Mouse (Mus musculus): ENCODE results near the gene Hcfc1r1. TPM values are rescaled to one million over a fixed set of nuclear protein-coding genes. Genes with fewer than 3 reads are reported as not detected.

Hcfc1r1 gene
- 367 and 378 TPM in 2 replicates for polyA plus RNA-seq (2012; rRNA removed)

DNA sequence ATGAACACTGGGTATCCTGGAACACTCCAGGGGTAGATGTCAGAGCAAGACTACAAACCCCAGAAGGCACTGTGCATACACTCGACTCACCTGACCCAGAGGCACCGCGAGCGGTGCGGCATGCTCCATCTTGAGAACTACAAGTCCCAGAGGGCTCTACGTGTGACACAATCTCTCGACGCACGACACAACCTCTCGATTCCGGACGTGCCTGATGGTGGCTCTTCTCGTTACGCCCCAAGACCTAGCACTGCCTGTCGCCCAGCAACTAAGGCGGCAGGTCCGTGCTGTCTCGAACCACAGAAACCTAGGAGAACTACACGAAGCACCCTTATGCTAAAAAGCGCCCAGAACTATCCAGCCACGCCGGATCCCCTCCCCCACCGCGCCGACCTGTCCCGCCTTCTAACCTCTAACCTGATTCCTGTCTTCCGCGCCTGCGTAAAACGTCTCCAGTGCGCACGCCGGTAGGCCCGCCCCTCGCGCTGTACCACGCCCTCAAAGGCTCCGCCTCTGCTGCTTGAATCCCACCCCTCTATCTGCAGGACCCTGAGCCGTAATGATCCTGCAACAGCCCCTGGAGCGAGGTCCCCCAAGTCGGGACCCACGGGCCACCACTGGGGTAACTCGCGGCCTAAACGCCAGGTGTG is at the start of gene Hcfc1r1, which contains the start of gene Thoc6:
TSS of gene Hcfc1r1 (plus strand) at position 173 of the 650 bp plus-strand sequence.
TSS of gene Thoc6 (minus strand) at position 459 of the 650 bp plus-strand sequence.
- H3K27me3 ChIP-seq (replicated peaks; ENCODE audit: control insufficient read depth, insufficient read depth, low read length): no peaks in the 10 kb centered on the region
- peak within 1 kb of the TSS; percentile 94 for H3K27ac ChIP-seq (ENCODE audit: insufficient read depth, low read depth, low read length)
- peak within 1 kb of the TSS; percentile 70 for H3K4me3 ChIP-seq (ENCODE audit: insufficient read depth, low read depth, low read length)
- DNase-seq: peak; percentile 98
- peaks cover 7% of the 10 kb centered on the region; the same call in 1 of the 2 replicates for H3K4me1 ChIP-seq (ENCODE audit: control insufficient read depth, insufficient read depth, low read length)
- under 1% methylated on average over 45 of the region's 45 CpGs for WGBS
- no peaks in the 10 kb centered on the region for H3K36me3 ChIP-seq (ENCODE audit: control insufficient read depth, insufficient read depth, low read length)
- TF ChIP-seq CTCF (conservative IDR thresholded peaks at IDR 0.05; ENCODE audit: insufficient read depth, insufficient read length, low read depth, low read length) (no peak), POLR2A (IDR thresholded peaks at IDR 0.05; ENCODE audit: low read depth, low read length) (peak; percentile 51)

DNA sequence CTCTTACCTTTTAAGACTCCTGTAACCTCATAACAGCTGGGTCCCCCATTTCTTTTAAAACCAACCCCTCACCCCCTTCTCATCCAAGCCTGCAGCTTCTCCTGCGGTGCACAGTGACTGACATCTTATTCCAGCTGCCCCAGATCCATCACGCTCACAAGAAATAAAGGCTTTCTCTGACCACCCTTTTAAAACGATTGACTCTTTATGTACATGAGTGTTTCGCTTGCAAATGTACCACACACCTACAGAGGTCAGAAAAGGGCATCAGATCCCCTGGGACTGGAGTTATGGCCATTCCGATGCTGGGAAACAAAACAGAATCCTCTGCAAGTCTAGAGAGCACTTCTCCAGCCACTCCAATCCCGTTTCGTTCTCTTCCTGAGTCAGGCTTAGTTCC is 45.6 kb upstream of the Hcfc1r1 start:
- Histone ChIP-seq H3K27ac (ENCODE audit: insufficient read depth, low read depth, low read length) (no peak overlapping the region), H3K4me3 (ENCODE audit: insufficient read depth, low read depth, low read length) (no peak overlapping the region), H3K27me3 (replicated peaks; ENCODE audit: control insufficient read depth, insufficient read depth, low read length) (no peaks in the 10 kb centered on the region), H3K4me1 (ENCODE audit: control insufficient read depth, insufficient read depth, low read length) (no peaks in the 10 kb centered on the region), H3K36me3 (ENCODE audit: control insufficient read depth, insufficient read depth, low read length) (no peaks in the 10 kb centered on the region)
- no peak for DNase-seq
- TF ChIP-seq CTCF (conservative IDR thresholded peaks at IDR 0.05; ENCODE audit: insufficient read depth, insufficient read length, low read depth, low read length): no peak
- 52% methylated on average over 7 of the region's 7 CpGs for WGBS

DNA sequence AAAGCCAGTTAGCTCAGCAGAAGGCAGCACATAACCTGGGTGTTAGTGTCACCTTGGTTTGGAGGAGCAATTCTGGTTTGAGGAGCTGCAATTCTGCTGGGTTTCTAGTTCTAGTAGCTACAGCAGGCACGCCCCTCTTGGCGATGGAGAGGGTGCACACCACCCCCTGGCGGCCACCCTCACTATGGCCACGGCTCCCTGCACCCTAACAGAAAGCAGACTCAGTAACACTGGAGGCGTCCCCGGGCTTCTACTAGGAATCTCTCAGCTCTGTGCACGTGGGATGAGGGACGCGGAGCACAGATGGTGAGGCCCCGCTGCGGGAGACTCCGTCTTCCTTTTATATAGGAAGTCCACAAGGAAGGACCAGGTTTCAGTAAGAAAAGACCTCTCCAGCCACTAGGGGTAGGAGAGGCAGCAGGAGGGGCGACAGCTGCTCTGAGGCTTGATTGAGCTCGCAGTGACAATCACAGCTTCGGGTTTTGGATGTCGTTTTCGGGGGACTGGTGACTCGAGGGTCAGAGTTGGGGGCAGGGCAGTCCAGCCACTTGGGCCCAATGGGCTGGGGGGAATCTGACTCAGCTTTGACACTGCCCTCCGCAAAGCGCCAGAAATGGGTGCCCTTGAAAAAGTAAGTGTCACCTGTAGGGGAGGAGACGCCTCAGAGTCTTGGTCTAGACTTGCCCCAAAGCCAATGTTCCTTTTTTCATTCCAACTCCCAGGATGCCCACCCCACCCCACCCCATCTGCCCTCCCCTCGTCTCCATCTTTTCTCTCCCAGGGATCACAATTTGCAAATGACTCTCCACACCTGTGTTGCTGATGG is 43.0 kb upstream of the Hcfc1r1 start:
- TF ChIP-seq POLR2A (IDR thresholded peaks at IDR 0.05; ENCODE audit: low read depth, low read length): no peak
- peak; percentile 78 for TF ChIP-seq CTCF (conservative IDR thresholded peaks at IDR 0.05; ENCODE audit: insufficient read depth, insufficient read length, low read depth, low read length)
- Histone ChIP-seq H3K27ac (ENCODE audit: insufficient read depth, low read depth, low read length) (no peak overlapping the region), H3K27me3 (replicated peaks; ENCODE audit: control insufficient read depth, insufficient read depth, low read length) (no peaks in the 10 kb centered on the region), H3K4me1 (ENCODE audit: control insufficient read depth, insufficient read depth, low read length) (no peaks in the 10 kb centered on the region), H3K36me3 (ENCODE audit: control insufficient read depth, insufficient read depth, low read length) (no peaks in the 10 kb centered on the region), H3K4me3 (ENCODE audit: insufficient read depth, low read depth, low read length) (no peak overlapping the region)
- peak; percentile 64 for DNase-seq
- WGBS: 16% methylated on average over 22 of the region's 22 CpGs

DNA sequence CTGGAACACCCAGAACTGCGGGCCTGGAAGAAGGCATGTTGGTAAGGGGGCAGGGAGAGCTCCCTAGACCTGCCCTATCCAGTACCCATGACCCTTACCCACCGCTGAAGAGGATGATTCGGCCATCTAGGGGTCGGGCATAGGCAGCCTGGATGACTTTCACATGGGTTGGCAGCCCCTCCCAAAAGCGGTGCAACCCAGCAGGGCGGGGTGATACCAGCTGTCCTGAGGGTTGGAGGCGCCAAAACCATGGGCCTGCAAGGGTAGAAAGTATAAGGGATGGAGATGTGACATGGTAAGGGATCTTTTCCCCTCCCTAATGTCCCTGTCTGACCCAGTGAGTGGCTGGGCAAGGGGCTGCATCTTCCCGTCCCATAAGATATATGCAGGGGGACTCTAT is 42.2 kb upstream of the Hcfc1r1 start:
- 84% methylated on average over 8 of the region's 8 CpGs for WGBS
- no peak overlapping the region for H3K27ac ChIP-seq (ENCODE audit: insufficient read depth, low read depth, low read length)
- H3K4me3 ChIP-seq (ENCODE audit: insufficient read depth, low read depth, low read length): no peak overlapping the region

DNA sequence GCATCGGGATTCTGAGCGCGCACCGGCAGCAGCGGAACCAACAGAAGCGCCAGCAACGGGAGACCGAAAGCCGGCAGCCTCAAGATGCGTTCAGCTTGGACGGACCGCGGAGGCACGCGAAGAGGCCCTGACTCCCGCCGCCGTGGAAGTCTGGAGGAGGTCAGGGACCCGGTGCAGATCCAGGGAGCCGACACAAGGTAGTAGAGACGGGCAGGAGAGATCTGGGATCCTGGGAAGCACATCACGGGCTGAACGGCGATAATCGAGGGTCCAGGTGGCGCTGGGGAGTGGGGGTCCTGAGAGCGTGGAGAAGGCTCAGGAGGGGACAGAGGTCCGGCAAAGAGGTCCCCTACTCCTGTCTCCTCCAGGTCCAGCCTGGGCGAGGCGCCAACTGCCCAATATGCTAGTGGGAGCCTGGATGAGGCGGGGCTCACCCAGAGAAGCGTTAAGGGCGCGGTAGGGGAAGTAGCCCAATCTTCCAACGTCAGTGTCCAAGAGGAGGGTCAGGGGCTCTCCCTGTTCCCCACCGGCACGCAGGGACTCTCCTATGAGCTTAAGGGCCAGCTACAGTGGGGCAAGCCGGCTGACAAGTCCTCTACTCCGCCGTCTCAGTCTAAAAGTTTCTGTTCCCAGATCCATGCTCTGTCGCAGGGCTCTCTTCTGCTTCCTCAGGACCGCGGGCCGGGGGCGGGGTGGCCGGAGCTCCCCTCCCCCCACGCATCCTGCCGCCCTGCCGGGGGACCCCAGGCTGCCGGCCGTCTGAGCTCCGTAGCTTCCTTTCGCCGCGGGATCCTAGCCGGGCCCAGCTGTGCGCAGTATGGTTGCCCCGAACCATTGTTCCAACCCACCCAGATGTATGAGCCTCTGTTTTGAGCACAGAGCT is 28.5 kb upstream of the Hcfc1r1 start, which contains the start of gene Mmp25:
TSS of gene Mmp25 (minus strand) at position 665 of the 883 bp plus-strand sequence.
- Histone ChIP-seq H3K27ac (ENCODE audit: insufficient read depth, low read depth, low read length) (no peak within 1 kb of the TSS), H3K4me3 (ENCODE audit: insufficient read depth, low read depth, low read length) (peak within 1 kb of the TSS; percentile 49), H3K4me1 (ENCODE audit: control insufficient read depth, insufficient read depth, low read length) (no peaks in the 10 kb centered on the region), H3K27me3 (replicated peaks; ENCODE audit: control insufficient read depth, insufficient read depth, low read length) (peaks cover 1% of the 10 kb centered on the region; the same call in 1 of the 2 replicates), H3K36me3 (ENCODE audit: control insufficient read depth, insufficient read depth, low read length) (no peaks in the 10 kb centered on the region)
- no peak for DNase-seq
- WGBS: 2% methylated on average over 58 of the region's 58 CpGs
- TF ChIP-seq POLR2A (IDR thresholded peaks at IDR 0.05; ENCODE audit: low read depth, low read length) (no peak), CTCF (conservative IDR thresholded peaks at IDR 0.05; ENCODE audit: insufficient read depth, insufficient read length, low read depth, low read length) (no peak)

More for the DNA sequence above, 42.2 kb upstream of the Hcfc1r1 start:
- H3K36me3 ChIP-seq (ENCODE audit: control insufficient read depth, insufficient read depth, low read length): no peaks in the 10 kb centered on the region
- TF ChIP-seq CTCF (conservative IDR thresholded peaks at IDR 0.05; ENCODE audit: insufficient read depth, insufficient read length, low read depth, low read length): no peak
- TF ChIP-seq POLR2A (IDR thresholded peaks at IDR 0.05; ENCODE audit: low read depth, low read length): no peak
- no peaks in the 10 kb centered on the region for H3K4me1 ChIP-seq (ENCODE audit: control insufficient read depth, insufficient read depth, low read length)
- no peak for DNase-seq
- no peaks in the 10 kb centered on the region for H3K27me3 ChIP-seq (replicated peaks; ENCODE audit: control insufficient read depth, insufficient read depth, low read length)

DNA sequence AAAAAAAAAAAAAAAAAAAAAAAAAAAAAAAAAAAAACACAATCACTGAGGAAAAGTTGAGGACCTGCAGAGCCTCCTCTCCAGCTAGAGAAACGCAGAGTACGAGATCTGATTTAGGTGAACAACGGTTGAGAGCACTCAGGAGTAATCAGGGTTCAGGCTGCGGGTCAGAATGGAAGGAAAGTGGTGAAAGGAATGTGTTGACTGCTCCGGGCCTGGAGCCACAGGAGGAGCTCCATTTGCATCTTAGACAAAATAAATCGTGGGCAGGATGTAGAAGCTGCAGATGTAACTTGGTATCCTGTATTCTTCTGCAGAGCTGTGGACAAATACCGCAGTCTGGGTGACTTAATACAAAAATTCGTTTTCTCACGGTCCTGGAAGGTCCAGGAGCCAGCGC is 27.5 kb upstream of the Hcfc1r1 start:
- WGBS: 59% methylated on average over 10 of the region's 10 CpGs
- TF ChIP-seq POLR2A (IDR thresholded peaks at IDR 0.05; ENCODE audit: low read depth, low read length): no peak
- TF ChIP-seq CTCF (conservative IDR thresholded peaks at IDR 0.05; ENCODE audit: insufficient read depth, insufficient read length, low read depth, low read length): no peak
- H3K4me1 ChIP-seq (ENCODE audit: control insufficient read depth, insufficient read depth, low read length): no peaks in the 10 kb centered on the region
- H3K27me3 ChIP-seq (replicated peaks; ENCODE audit: control insufficient read depth, insufficient read depth, low read length): peaks cover 1% of the 10 kb centered on the region; the same call in 1 of the 2 replicates
- no peak for DNase-seq
- no peak overlapping the region for H3K4me3 ChIP-seq (ENCODE audit: insufficient read depth, low read depth, low read length)
- no peak overlapping the region for H3K27ac ChIP-seq (ENCODE audit: insufficient read depth, low read depth, low read length)
- no peaks in the 10 kb centered on the region for H3K36me3 ChIP-seq (ENCODE audit: control insufficient read depth, insufficient read depth, low read length)
